Mouse (Mus musculus): ENCODE data around the gene Gm49416. TPM values are rescaled to one million over a fixed set of nuclear protein-coding genes. Genes with fewer than 3 reads are reported as not detected.
A peak's percentile ranks its signal among the peaks of the same experiment; 100 is the strongest.

Gene Gm49416
- total RNA-seq, 2 experiments from 2014 or later = 2.5 TPM; not detected in 1

DNA sequence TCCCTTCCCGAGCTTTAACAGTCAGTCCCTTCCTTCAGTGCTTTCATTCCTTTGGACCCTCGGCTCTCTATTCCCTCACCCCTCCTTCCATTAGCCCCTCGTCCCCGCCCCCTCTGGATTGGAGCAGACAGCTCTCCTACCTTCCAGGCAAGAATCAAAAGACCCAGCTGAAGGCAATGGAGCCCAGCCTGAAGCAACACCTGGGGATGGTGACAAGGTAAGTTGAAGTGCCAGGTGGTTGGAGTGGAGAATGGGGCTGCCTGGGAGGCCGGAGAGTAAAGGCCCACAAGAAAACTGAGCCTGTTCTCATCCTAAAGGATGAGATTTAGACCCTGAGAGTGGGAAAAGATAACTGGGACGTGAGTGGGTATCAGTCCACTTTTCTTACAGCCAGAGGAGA is 19.8 kb downstream of the Gm49416 start:
- no peak for ATAC-seq (replicated peaks; ENCODE audit: low FRiP score, low TSS enrichment, poor library complexity, severe bottlenecking)

DNA sequence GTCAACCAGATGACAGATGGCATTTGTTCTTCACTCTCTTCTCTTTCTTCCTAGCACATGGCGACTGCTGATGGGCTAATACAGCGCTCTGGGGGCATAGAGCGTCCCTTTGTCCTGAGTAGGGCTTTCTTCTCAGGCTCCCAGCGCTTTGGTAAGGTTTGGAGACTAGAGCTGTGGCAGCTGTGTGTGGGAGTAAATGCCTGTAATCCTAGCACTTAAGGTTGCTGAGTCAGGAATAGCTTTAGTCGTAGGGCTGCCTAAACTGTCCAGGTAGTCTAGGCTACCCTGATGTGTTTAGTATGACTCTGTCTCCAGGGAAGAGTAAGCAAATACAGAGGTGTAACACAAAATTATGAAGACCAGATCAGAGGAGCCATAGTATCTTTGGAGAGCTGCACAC is 23.1 kb downstream of the Gm49416 start:
- no peak for ATAC-seq (replicated peaks; ENCODE audit: low FRiP score, low TSS enrichment, poor library complexity, severe bottlenecking)

DNA sequence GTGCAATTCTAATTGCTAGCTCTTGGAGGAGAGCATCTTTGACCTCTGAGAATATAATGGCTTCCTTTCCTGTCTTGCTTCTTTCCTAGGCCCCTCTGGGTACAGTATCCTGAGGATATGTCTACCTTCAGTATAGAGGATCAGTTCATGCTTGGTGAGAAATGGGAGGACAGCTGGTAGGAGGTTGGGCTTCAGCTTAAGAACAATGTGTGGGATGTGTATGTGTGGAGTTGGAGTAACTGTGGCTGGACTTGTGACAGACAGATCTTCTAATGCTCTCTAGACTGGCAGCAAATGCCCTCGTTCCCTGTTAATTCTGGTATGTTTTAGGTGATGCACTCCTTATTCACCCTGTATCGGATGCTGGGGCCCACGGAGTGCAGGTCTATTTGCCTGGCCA is 25.5 kb downstream of the Gm49416 start:
- no peak for ATAC-seq (replicated peaks; ENCODE audit: low FRiP score, low TSS enrichment, poor library complexity, severe bottlenecking)

DNA sequence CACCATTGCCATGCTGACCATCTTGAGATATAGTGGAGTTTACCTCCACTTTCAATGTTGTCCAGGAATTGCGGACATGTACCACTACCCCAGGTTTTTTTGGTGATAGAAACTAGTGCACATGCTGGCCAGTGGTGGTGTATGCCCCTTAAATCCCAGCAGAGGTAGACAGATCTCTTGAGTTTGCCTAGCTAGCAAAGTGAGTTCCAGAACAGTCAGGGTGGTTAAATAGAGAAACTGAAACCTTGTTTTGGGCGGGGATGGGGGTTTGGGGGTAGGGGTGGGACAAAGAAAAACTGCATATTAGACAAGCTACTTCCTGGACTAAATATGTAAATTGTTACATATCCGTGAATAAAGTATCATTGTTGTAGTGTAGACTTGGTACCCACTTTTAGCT is 30.3 kb downstream of the Gm49416 start:
- no peak for ATAC-seq (replicated peaks; ENCODE audit: low FRiP score, low TSS enrichment, poor library complexity, severe bottlenecking)

DNA sequence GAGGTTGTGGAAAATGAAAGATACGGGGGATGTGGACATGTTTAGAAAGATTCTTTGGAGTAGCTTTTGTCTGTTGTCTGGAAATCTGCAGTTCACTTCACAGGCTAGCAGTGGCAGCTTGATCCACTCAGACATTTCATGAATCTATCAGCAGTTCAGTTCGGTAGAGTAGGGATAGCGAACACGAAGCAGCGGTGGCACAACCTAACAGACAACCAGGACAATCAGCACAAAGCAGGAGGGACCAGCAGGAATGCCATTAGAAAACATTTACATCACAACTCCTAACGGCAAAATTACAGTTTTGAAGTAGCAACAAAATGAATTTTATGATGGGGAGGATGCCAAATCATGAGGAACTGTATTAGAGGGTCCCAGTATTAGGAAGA is 31.0 kb downstream of the Gm49416 start:
- no peak for ATAC-seq (replicated peaks; ENCODE audit: low FRiP score, low TSS enrichment, poor library complexity, severe bottlenecking)

DNA sequence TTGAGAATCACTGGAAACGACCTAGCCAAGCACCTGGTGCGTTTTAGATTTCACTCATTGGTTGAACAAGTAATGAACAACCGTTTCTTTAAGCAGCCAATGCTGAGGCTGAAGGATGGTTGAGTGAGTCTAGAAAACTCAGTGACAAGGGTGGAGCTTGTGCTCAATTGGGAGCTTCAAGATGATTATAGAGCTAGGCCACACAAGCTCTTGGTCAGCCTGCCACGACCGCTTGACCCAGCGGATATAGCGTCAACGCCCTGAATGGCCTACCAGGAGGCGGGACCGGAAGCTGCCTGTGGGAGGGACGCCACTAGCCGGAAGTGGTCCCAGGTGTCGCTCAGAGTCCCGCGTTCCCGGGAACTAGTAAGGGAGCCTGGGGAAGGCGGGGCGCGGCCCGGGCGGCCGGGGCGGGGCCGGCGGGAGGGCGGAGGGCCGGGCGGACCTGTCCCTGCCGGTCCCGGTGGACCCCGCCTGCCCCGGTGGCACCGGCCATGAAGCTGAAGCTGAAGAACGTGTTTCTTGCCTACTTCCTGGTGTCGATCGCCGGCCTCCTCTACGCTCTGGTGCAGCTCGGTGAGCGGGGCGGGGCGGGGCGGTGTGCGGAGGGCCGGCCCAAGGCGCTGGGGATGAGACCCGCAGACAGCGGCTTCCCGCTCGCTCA is 31.5 kb downstream of the Gm49416 start, which contains the start of gene B3gat3:
B3gat3 (plus strand) TSS at position 302 of the 664 bp plus-strand sequence.
- peak; percentile 89 for ATAC-seq (replicated peaks; ENCODE audit: low FRiP score, low TSS enrichment, poor library complexity, severe bottlenecking)

DNA sequence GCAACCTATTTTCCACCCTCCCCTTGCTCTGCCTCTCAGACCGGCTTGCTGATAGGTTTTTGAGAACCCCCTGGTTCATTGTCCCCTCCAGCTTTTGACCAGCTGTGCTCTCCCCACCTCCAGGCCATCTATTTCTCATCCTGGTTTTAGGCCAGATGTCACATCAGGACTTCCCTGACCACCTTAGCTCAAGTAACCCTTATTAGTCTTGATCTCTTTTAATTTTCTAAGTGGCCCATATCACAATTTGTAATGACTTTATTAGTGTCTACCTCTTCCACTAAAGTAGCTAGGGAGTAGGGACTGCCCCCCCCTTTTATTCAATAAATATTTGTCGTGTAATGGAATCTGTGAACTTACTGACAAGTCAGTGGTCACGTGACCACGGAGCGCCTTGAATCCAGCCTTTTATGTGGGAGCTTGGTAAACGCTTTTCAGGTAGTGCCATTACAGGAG is 32.1 kb downstream of the Gm49416 start:
- 0 out of 2 replicates have a peak, but pooled peaks have one; percentile 29 for ATAC-seq (replicated peaks; ENCODE audit: low FRiP score, low TSS enrichment, poor library complexity, severe bottlenecking)

DNA sequence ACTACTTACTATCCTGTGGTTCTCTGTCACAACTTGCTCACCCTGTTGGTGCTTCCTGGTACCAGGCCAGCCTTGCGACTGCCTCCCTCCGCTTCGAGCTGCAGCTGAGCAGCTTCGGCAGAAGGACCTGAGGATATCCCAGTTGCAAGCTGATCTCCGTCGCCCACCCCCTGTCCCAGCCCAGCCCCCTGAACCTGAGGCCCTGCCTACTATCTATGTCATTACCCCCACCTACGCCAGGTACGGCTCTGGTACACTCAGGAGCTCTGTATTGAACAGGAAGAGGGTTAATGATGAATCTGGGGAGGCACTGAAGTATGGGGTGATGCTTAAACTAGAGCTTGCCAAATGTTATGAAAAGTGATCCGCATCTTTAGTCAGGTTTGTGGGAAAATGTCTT is 33.0 kb downstream of the Gm49416 start:
- ATAC-seq (replicated peaks; ENCODE audit: low FRiP score, low TSS enrichment, poor library complexity, severe bottlenecking) = no peak

DNA sequence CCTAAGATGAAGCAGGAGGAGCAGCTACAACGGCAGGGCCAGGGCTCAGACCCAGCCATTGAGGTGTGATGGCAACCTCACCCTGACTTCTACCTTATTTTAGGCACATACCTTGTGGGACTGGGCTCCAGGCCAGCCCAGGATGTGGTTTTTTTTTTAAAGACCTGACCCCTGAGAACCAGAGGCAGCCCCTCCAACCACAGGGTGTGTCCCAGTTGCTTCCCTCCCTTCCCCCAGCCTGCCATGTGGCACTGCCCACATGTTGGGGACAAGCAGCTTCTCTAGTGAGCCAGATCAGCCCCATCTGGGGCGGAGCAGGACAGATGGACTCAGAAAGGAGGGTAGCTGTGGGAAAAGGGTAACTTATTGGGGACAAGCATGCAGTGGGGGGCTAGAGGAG is 38.0 kb downstream of the Gm49416 start:
- no peak for ATAC-seq (replicated peaks; ENCODE audit: low FRiP score, low TSS enrichment, poor library complexity, severe bottlenecking)

DNA sequence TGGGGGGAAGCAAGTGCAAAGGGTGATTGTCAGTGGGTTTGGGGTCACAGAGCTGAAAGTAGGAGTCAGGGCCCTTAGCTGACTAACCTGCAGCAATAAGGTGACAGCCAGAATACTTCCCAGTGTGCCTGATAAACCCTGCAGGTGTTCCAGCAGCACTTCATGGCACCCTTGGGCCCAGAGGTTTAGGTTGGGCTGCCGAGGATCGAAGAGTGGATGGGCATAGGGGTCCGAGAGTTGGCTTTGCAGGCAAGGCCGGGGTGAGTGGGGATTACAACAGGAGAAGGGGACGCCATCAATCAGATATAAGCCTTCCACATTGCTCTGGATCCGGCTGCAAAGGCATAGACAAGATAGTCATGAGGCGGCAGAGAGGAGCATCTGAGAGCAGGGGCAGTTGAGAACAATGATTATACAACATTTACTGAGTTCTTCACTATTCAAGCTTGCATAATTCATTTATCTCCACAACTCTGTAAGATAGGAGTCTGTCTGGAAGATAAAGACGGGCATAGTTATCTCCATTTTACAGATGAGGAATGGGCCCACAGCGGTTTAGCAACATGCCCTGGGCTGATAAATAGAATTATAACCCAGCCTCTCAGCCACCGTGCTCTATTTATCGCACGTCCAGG is 39.3 kb downstream of the Gm49416 start:
- ATAC-seq (replicated peaks; ENCODE audit: low FRiP score, low TSS enrichment, poor library complexity, severe bottlenecking) = peak; percentile 68

DNA sequence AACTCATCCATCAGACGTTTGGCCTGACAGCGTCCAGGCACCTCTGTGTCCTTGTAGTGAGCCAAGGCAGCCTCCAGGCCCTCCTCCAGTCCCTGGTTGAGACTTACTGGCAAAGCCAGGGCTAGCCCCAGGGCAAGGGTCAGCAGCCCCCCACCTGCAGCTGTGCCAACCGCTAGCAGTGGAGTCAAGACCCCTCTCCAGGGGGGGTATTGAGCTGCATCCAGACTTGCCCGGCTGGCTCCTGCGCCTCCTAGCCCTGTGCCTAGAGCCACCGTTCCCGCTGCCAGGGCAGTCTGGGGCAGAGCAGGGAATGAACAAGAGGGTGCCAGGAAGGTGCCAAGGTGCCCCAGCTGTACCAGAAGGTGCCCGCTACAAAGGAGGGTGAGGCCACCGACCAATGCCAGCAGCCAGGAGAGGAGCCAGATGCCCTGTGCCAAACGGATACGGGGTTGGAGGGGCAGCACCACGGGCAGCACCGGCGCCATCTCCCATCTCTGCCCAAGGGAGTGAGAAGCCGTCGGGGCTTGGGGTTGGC is 40.0 kb downstream of the Gm49416 start:
- ATAC-seq (replicated peaks; ENCODE audit: low FRiP score, low TSS enrichment, poor library complexity, severe bottlenecking) = peak; percentile 51

DNA sequence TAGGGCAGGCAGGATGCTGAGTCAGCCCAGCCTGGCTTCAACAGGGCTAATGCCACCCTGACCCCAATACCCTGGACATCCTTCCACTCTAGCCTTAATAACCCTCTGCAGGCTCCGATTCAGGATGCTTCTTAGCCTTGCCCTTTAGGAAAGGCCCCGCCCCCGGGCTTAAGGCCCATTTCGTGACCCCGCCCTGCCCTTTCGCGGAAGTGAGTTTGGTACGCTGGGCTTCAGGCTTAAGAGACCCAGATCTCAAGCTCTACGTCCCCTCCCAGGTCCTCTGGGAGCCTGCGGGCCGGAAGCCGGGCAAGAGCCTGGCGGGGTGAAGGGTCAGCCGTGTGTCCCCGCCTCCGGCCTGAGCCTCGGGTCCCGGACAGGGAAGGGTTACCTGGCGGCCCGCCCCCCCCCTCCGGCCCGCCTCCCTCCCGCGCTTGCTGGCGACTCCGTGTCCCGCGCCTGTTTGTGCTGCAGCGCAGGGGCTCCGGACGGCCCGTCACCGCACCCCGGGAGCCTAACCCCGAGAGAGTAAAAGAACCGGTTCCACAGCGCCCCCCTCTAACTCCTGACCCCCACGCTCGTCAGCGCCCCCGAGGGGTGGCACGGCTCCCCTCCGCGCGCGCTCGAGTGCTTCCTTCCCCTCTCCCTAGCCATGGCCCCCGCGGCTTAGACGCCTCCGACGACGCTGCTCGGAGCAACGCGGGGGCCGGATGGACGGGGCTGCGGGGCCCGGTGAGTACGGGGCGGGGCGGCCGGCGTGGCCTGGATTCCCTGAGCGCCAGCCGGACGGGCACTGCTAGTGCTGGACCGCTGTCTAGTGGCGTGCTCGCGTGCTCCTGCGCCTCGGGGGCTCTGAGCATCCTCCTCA is 40.7 kb downstream of the Gm49416 start, which contains the start of the genes Rom1 and Eml3:
Rom1 (minus strand) TSS at position 133 of the 865 bp plus-strand sequence.
Eml3 (plus strand) TSS at position 329 of the 865 bp plus-strand sequence.
- ATAC-seq (replicated peaks; ENCODE audit: low FRiP score, low TSS enrichment, poor library complexity, severe bottlenecking) = peak; percentile 36

DNA sequence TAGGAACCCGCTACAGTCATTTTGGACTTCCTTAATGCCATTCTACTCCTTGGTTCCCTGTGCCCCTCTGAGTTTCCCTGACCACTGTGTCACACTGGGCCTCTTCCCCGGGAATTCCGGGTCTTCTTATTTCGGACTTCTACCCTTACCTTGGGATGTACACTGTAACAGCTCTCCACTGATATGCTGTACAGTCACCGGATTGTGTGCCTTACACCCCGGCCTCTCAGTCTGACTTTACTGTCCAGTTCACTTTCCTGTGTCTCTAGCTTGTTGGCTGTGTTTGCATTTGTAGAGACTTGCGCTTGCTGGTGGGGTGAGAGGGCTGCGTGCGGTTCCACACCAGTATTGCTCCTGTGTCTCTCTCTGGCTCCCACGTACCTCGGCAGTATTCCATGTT is 41.4 kb downstream of the Gm49416 start:
- no peak for ATAC-seq (replicated peaks; ENCODE audit: low FRiP score, low TSS enrichment, poor library complexity, severe bottlenecking)

DNA sequence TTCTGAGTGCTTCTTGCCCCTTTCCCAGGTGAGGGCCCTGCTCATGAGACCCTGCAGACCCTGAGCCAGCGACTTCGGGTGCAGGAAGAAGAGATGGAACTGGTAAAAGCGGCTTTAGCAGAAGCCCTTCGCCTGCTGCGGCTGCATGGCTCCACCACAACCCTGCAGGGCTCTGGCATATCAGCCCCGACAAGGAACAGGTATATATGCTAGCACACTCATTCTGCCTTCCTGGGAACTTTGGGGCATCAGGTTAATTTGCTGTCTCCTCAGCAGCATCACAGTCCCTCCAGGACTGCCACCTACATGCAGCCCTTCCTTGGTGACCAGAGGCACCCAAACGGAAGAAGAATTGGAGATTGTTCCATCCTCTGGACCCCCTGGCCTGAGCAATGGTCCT is 42.0 kb downstream of the Gm49416 start:
- ATAC-seq (replicated peaks; ENCODE audit: low FRiP score, low TSS enrichment, poor library complexity, severe bottlenecking) = no peak

DNA sequence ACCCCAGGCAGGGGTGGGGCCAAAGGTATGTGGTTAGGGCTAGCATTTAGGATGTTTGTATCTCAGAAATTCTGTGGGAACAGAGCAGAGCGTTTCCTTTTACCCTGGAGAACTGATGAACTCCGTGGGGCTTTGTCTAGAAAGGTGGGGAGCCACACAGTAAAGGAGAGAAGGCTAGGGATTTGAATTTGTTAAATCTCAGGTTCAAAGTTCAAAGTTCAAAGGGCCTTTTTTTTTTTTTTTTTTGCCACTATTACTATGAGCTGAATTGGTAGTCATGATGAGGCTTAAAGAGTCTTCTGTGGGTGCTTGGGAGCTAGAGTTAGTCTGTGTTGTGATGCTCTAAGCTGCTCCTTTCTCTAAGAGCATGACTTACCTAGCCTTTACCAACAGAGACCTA is 48.0 kb downstream of the Gm49416 start:
- no peak for ATAC-seq (replicated peaks; ENCODE audit: low FRiP score, low TSS enrichment, poor library complexity, severe bottlenecking)

DNA sequence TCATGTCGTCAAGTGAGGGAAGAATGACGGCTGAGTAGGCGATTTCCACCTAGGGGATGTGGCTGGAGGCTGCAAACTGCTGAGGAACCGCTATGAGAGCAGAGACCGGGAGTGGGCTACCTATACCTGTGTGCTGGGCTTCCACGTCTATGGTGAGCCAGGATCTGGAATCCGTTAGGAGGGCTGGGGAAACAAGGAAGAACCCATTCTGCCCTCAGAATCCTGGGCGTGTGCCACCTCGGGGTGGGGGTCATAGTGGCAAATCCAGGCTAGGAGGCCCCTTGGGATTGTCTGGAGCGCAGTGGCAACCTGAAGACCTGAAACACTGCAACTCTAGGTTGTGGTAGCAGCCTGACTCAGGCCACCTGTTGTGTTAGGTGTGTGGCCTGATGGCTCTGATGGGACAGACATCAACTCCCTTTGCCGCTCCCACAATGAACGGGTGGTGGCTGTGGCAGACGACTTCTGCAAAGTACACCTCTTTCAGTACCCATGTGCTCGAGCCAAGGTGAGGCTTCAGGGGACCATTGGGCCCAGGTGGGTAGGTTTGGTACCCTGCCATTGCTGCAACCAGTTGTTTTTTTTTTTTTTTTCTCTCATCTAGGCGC is 51.9 kb downstream of the Gm49416 start:
- ATAC-seq (replicated peaks; ENCODE audit: low FRiP score, low TSS enrichment, poor library complexity, severe bottlenecking) = no peak

DNA sequence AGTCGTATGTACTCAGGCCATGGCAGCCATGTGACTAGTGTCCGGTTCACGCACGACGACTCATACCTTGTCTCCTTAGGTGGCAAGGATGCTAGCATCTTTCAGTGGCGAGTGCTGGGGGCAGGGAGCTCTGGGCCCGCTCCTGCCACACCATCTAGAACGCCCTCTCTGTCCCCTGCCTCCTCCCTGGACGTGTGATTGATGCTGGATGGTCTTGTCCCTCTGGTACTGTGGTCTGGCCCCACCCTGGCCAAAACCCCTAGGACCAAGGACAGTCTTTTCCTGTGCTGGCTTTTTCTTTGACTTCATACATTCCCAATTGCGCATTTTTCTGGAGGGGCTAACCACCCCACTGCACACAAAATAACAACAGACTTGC is 52.4 kb downstream of the Gm49416 start:
- ATAC-seq (replicated peaks; ENCODE audit: low FRiP score, low TSS enrichment, poor library complexity, severe bottlenecking) = no peak

DNA sequence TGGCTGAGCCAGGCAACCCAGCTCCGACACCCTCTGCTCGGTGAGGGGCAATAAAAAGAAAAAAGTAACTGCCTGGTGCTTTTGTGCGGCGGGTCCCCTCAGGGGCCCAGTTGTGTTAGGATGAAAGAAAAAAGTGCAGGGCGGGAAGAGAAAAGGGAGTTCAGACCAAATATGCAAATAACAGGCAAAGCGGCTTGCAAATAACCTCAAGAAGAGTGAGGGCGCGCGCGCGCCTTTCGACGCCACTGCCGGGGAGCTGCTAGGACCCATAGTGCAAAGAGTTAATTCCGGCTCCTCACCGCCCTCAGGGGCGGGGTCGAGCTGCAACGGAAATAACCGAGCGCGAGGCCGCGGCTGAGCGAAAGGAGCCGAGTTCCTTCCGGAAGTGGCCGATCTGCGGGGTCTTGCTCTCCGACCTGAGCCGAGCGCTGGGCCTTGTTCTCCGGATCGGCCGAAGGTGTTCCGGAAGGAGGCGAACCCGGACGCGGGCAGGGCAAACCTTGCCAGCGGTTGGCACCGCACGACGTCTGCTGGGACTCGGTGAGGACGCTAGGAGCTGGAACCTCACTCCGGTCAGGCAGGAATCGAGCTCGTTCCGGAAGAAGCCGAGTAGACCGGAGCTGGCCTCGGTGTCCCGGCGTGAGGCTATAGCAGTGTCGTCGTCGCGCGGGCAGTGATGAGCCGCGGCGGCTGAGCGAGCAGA is 52.9 kb downstream of the Gm49416 start, which contains the start of gene Mta2:
Mta2 (plus strand) TSS at position 361 of the 703 bp plus-strand sequence.
- ATAC-seq (replicated peaks; ENCODE audit: low FRiP score, low TSS enrichment, poor library complexity, severe bottlenecking) = peak; percentile 81

All from megakaryocyte-erythroid progenitor cell, adult 5-6 weeks (primary cell).